Mouse (Mus musculus) testis, adult 2 months (tissue): ENCODE measurements around the gene Gm21973. TPM values are rescaled to one million over a fixed set of nuclear protein-coding genes. Genes with fewer than 3 reads are reported as not detected.

Experiments used
- H3K27ac ChIP-seq: fragments of 200-500 bp; 2 replicates; pipeline ENCODE4 v1.5.1; 2012; ENCODE audit warnings: low read depth, low read length; ENCODE audit not compliant: control insufficient read depth, insufficient read depth
- H3K27me3 ChIP-seq: fragments of 200-500 bp; 2 replicates; pipeline ENCODE4 v1.6.1; 2012; ENCODE audit warnings: mild to moderate bottlenecking, low read length, moderate library complexity; ENCODE audit not compliant: control insufficient read depth, insufficient read depth
- H3K36me3 ChIP-seq: fragments of 200-500 bp; 2 replicates; pipeline ENCODE4 v1.6.1; 2012; ENCODE audit warnings: mild to moderate bottlenecking, low read length; ENCODE audit not compliant: control insufficient read depth, insufficient read depth
- H3K4me1 ChIP-seq: fragments of 200-500 bp; 2 replicates; pipeline ENCODE4 v1.6.1; 2012; ENCODE audit warnings: low read length; ENCODE audit not compliant: control insufficient read depth, insufficient read depth
- H3K4me3 ChIP-seq: fragments of 200-500 bp; 2 replicates; pipeline ENCODE4 v1.5.1; 2012; ENCODE audit warnings: low read depth, mild to moderate bottlenecking, low read length, moderate library complexity, mixed read lengths; ENCODE audit not compliant: control insufficient read depth
- CTCF ChIP-seq: fragments of 200-500 bp; IDR thresholded peaks from 2 replicates; pipeline ENCODE4 v1.5.1; 2012; ENCODE audit warnings: low read depth, mild to moderate bottlenecking, inconsistent platforms, low read length, moderate library complexity; ENCODE audit not compliant: control insufficient read depth, insufficient read depth, insufficient replicate concordance
- POLR2A ChIP-seq: fragments of 200-500 bp; IDR thresholded peaks from 2 replicates; pipeline ENCODE4 v1.6.1; 2012; ENCODE audit warnings: low read depth, mild to moderate bottlenecking, inconsistent platforms, low read length, moderate library complexity; ENCODE audit not compliant: control insufficient read depth
- polyA plus RNA-seq: library from polyadenylated mRNA; depleted of rRNA; stranded (reverse); fragments of >200 nt; gene quantifications from 2 replicates; pipeline ENCODE4 v1.2.3, GENCODE M21; 2012

Gene Gm21973
- polyA plus RNA-seq, 1 experiment, result not detected

DNA sequence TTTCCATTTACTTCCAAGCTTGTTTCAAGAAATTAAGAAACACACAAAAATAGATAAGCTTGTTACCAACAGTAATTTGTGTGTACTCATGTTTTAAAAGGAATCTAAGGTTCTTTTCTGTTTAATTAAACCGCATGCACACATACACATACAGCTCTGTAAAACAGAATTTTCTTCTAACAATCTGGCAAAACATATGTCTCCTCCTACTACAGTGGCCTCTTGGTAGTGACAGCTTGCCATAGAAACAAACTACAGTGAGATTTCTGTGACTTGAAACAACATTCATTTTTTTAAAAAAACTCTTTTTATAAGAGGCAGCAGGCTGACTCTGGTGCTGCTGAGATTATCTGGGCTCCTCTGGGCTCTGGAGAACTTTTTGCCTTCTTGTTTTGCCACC, 18.7 kb upstream of the Gm21973 start:
- H3K27me3 ChIP-seq, result no peaks in the 10 kb centered on the region
- no peaks in the 10 kb centered on the region for H3K4me1 ChIP-seq
- H3K36me3 ChIP-seq, result no peaks in the 10 kb centered on the region
- no peak overlapping the region for H3K27ac ChIP-seq
- TF ChIP-seq POLR2A, result no peak
- no peak overlapping the region for H3K4me3 ChIP-seq

DNA sequence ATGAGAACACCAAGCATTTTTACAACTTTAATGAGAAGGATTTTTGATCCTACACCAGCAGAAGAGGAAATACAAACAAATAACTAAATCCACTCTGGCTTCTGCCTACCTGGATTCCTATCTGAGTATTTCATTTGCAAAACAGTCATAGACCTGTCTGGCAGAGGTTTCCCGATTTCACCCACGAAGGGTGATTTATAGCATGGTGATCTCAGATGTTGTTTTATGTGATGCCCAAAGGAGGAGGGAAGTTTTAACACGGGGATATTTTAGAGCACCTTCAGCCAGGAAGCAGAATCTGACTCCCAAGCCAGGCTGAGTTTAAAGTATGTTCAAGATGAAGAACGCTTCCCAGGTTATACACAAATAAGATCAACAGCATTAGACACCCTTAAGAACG, 13.4 kb upstream of the Gm21973 start:
- no peak overlapping the region for H3K4me3 ChIP-seq

DNA sequence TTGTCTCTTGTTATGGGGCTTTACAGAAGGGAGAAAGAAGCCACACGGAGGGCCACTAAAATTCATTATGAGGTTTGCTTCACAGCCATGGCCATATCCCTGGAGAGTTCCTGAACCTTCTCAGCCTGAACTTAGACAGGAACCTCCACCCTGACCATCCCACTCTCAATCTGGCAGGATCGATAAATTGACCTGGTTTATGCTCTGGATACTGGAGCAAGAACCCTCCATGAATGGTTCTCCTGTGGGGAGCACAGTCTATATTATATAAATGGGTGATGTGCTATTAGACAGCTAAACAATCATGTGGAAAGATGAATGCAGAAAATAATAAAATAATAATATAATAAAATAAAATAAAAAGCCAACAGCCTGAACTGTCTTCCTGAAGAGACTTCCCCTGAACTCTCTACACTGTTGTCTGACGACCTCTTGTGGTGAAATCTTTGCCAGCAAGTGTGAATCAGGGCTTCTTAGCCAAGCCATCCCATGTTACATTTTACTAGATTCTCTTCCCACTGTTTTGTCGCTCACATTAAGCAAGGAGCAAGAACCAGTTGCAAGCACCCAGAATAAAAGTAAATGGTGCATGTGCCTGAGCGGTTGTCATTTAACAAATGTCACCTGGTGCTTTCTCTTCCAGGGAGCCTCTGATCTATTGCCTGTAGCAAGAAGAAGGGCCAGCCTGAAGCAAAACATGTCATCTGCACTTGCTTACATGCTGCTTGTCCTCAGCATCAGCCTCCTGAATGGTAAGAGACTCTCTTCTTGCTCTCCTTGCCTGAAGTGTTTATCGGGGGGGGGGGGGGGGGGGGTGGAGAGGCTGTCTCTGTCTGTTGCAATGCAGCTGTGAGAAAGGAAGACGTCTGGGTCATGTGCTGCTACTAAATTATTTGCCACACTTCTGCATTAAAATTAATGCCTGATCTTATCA, 11.4 kb upstream of the Gm21973 start:
- TF ChIP-seq POLR2A (no peak), CTCF (no peak)
- Histone ChIP-seq H3K4me3 (no peak overlapping the region), H3K27ac (no peak overlapping the region), H3K36me3 (no peaks in the 10 kb centered on the region), H3K27me3 (no peaks in the 10 kb centered on the region), H3K4me1 (no peaks in the 10 kb centered on the region)

More for the DNA sequence above, 13.4 kb upstream of the Gm21973 start:
- H3K36me3 ChIP-seq, result no peaks in the 10 kb centered on the region
- H3K27ac ChIP-seq, result no peak overlapping the region
- TF ChIP-seq POLR2A (no peak), CTCF (no peak)
- H3K4me1 ChIP-seq, result no peaks in the 10 kb centered on the region
- no peaks in the 10 kb centered on the region for H3K27me3 ChIP-seq

- TF ChIP-seq POLR2A (no peak), CTCF (no peak)
- Histone ChIP-seq H3K27me3 (no peaks in the 10 kb centered on the region), H3K4me3 (no peak overlapping the region), H3K27ac (no peak overlapping the region), H3K36me3 (no peaks in the 10 kb centered on the region), H3K4me1 (no peaks in the 10 kb centered on the region)
Measured at GRCm38 (mm10) chr15:10330626-10331025, 5.4 kb downstream of the Gm21973 start.

- no peak for TF ChIP-seq CTCF
- TF ChIP-seq POLR2A, result no peak
- Histone ChIP-seq H3K27ac (no peak overlapping the region), H3K36me3 (no peaks in the 10 kb centered on the region), H3K27me3 (no peaks in the 10 kb centered on the region), H3K4me3 (no peak overlapping the region), H3K4me1 (no peaks in the 10 kb centered on the region)
Measured at GRCm38 (mm10) chr15:10332566-10332965, 7.4 kb downstream of the Gm21973 start.

DNA sequence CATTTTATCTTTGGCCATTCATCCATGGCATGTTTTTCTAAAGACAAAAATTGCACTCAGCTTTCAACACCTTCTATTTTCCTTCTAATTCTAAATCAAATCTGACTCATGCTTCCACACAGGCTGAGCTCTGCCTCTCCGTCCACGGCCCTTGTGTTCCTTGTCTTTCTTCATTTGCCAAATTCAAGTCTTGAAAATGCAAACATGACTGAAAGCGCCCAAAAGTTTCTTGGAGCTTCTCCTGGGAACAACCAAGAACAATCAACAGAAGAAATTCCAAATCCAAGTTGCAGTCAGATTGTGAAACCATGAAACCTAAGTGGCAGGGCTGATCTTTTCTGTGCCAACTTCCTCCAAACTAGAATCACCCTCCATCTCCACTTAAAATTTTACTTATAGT, 13.4 kb downstream of the Gm21973 start:
- H3K4me1 ChIP-seq, result no peaks in the 10 kb centered on the region
- no peak for TF ChIP-seq POLR2A
- no peak for TF ChIP-seq CTCF

DNA sequence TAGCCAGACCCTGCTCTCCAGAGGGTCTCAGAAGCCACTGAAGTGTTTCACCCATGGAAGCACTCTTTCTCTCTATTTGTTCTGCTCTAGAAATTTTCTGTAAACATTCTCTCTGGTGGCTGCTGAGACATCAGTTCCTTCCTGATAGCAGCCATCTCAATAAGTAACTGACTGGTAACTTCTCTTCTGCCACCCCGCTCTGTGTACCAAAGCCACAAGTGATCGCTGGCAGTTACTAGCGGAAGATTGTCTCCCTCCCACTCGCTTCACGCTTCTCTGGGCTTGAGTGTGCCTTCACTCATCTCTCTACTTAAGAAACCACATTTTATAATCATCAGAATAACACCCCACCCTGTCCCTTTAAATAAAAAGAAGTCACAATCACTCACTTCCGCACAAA, 21.9 kb downstream of the Gm21973 start:
- no peaks in the 10 kb centered on the region for H3K36me3 ChIP-seq

More for the DNA sequence above, 13.4 kb downstream of the Gm21973 start:
- H3K27me3 ChIP-seq, result no peaks in the 10 kb centered on the region
- no peak overlapping the region for H3K4me3 ChIP-seq
- no peaks in the 10 kb centered on the region for H3K36me3 ChIP-seq
- no peak overlapping the region for H3K27ac ChIP-seq

More for the DNA sequence above, 21.9 kb downstream of the Gm21973 start:
- Histone ChIP-seq H3K4me3 (no peak overlapping the region), H3K4me1 (no peaks in the 10 kb centered on the region), H3K27me3 (no peaks in the 10 kb centered on the region), H3K27ac (no peak overlapping the region)
- TF ChIP-seq POLR2A (no peak), CTCF (no peak)
